Mouse (Mus musculus): ENCODE results near the gene Slc9a9. TPM values are rescaled to one million over a fixed set of nuclear protein-coding genes. Genes with fewer than 3 reads are reported as not detected.

Gene Slc9a9
- total RNA-seq, 2 experiments from 2014 or later = 23.1 to 23.7 TPM

- no peak for DNase-seq (ENCODE audit: extremely low spot score in 1 of 2, low spot score in 2 of 2)
- intact Hi-C loops (cut with DNase I) = no loop called here
- H3K27ac ChIP-seq = no peak overlapping the region
- no peak overlapping the region for H3K4me3 ChIP-seq
- no peak for TF ChIP-seq CTCF (IDR thresholded peaks at IDR 0.05)
These were observed 118.6 kb downstream of the Slc9a9 start for GRCm38 (mm10) chr9:94788261-94788660.

- H3K4me3 ChIP-seq = no peak overlapping the region
- no peak for DNase-seq (ENCODE audit: extremely low spot score in 1 of 2, low spot score in 2 of 2)
- no peak for TF ChIP-seq CTCF (IDR thresholded peaks at IDR 0.05)
- H3K27ac ChIP-seq = no peak overlapping the region
- intact Hi-C loops (cut with DNase I) = no loop called here
These were observed 121.3 kb downstream of the Slc9a9 start for GRCm38 (mm10) chr9:94790966-94791365.

GRCm38 (mm10) chr9:94803073-94803472, 133.4 kb downstream of the Slc9a9 start:
- intact Hi-C loops (cut with DNase I) = no loop called here
- no peak overlapping the region for H3K27ac ChIP-seq
- H3K4me3 ChIP-seq = no peak overlapping the region
- no peak for TF ChIP-seq CTCF (IDR thresholded peaks at IDR 0.05)
- DNase-seq (ENCODE audit: extremely low spot score in 1 of 2, low spot score in 2 of 2) = no peak

- no peak for DNase-seq (ENCODE audit: extremely low spot score in 1 of 2, low spot score in 2 of 2)
- H3K27ac ChIP-seq = no peak overlapping the region
- intact Hi-C loops (cut with DNase I) = no loop called here
- no peak overlapping the region for H3K4me3 ChIP-seq
- no peak for TF ChIP-seq CTCF (IDR thresholded peaks at IDR 0.05)
These were observed 135.8 kb downstream of the Slc9a9 start for GRCm38 (mm10) chr9:94805506-94805905.

- no peak for TF ChIP-seq CTCF (IDR thresholded peaks at IDR 0.05)
- Histone ChIP-seq H3K27ac (no peak overlapping the region), H3K4me3 (no peak overlapping the region)
- no peak for DNase-seq (ENCODE audit: extremely low spot score in 1 of 2, low spot score in 2 of 2)
- intact Hi-C loops (cut with DNase I) = no loop called here
These were observed 145.8 kb downstream of the Slc9a9 start for GRCm38 (mm10) chr9:94815518-94815917.

GRCm38 (mm10) chr9:94821268-94821667, 151.6 kb downstream of the Slc9a9 start:
- DNase-seq (ENCODE audit: extremely low spot score in 1 of 2, low spot score in 2 of 2) = no peak
- Histone ChIP-seq H3K27ac (no peak overlapping the region), H3K4me3 (no peak overlapping the region)
- intact Hi-C loops (cut with DNase I) = no loop called here
- TF ChIP-seq CTCF (IDR thresholded peaks at IDR 0.05) = no peak

- DNase-seq (ENCODE audit: extremely low spot score in 1 of 2, low spot score in 2 of 2) = no peak
- no peak overlapping the region for H3K27ac ChIP-seq
- no peak overlapping the region for H3K4me3 ChIP-seq
- no peak for TF ChIP-seq CTCF (IDR thresholded peaks at IDR 0.05)
- intact Hi-C loops (cut with DNase I) = no loop called here
These were observed 164.1 kb downstream of the Slc9a9 start for GRCm38 (mm10) chr9:94833836-94834235.

GRCm38 (mm10) chr9:94837384-94837783, 167.7 kb downstream of the Slc9a9 start:
- no peak for TF ChIP-seq CTCF (IDR thresholded peaks at IDR 0.05)
- DNase-seq (ENCODE audit: extremely low spot score in 1 of 2, low spot score in 2 of 2) = no peak
- Histone ChIP-seq H3K27ac (no peak overlapping the region), H3K4me3 (no peak overlapping the region)
- intact Hi-C loops (cut with DNase I) = loop anchor here (5.0 kb wide), 1 partner anchor 95 kb away; no protein-coding TSS in a partner anchor

- H3K27ac ChIP-seq = no peak overlapping the region
- TF ChIP-seq CTCF (IDR thresholded peaks at IDR 0.05) = no peak
- intact Hi-C loops (cut with DNase I) = loop anchor here (5.0 kb wide), 1 partner anchor 96 kb away; no protein-coding TSS in a partner anchor
- H3K4me3 ChIP-seq = peak overlapping the region; percentile 14; the same call in 1 of the 2 replicates
- no peak for DNase-seq (ENCODE audit: extremely low spot score in 1 of 2, low spot score in 2 of 2)
These were observed 168.8 kb downstream of the Slc9a9 start for GRCm38 (mm10) chr9:94838479-94839031.

GRCm38 (mm10) chr9:94839204-94839603, 169.5 kb downstream of the Slc9a9 start:
- Histone ChIP-seq H3K27ac (no peak overlapping the region), H3K4me3 (peak overlapping the region; percentile 14; the same call in 1 of the 2 replicates)
- intact Hi-C loops (cut with DNase I) = loop anchor here (5.0 kb wide), 1 partner anchor 97 kb away; no protein-coding TSS in a partner anchor
- TF ChIP-seq CTCF (IDR thresholded peaks at IDR 0.05) = no peak
- no peak for DNase-seq (ENCODE audit: extremely low spot score in 1 of 2, low spot score in 2 of 2)

GRCm38 (mm10) chr9:94840398-94840797, 170.7 kb downstream of the Slc9a9 start:
- intact Hi-C loops (cut with DNase I) = no loop called here
- no peak overlapping the region for H3K27ac ChIP-seq
- no peak for TF ChIP-seq CTCF (IDR thresholded peaks at IDR 0.05)

GRCm38 (mm10) chr9:94840972-94841371, 171.3 kb downstream of the Slc9a9 start:
- TF ChIP-seq CTCF (IDR thresholded peaks at IDR 0.05) = no peak
- H3K4me3 ChIP-seq = no peak overlapping the region
- H3K27ac ChIP-seq = no peak overlapping the region
- no peak for DNase-seq (ENCODE audit: extremely low spot score in 1 of 2, low spot score in 2 of 2)
- intact Hi-C loops (cut with DNase I) = no loop called here

More at GRCm38 (mm10) chr9:94840398-94840797, 170.7 kb downstream of the Slc9a9 start:
- H3K4me3 ChIP-seq = no peak overlapping the region
- no peak for DNase-seq (ENCODE audit: extremely low spot score in 1 of 2, low spot score in 2 of 2)

- no peak overlapping the region for H3K27ac ChIP-seq
- intact Hi-C loops (cut with DNase I) = no loop called here
- DNase-seq (ENCODE audit: extremely low spot score in 1 of 2, low spot score in 2 of 2) = no peak
- TF ChIP-seq CTCF (IDR thresholded peaks at IDR 0.05) = no peak
- H3K4me3 ChIP-seq = no peak overlapping the region
These were observed 174.5 kb downstream of the Slc9a9 start for GRCm38 (mm10) chr9:94844176-94844575.

Measured in left cerebral cortex, adult 2 months (tissue).